Mouse (Mus musculus) gastrocnemius, postnatal 14 days (tissue): ENCODE measurements around the gene Shisa2. TPM values are rescaled to one million over a fixed set of nuclear protein-coding genes. Genes with fewer than 3 reads are reported as not detected.

Experiments used
- DNase-seq: peaks from one replicate; pipeline ENCODE4 v3.0.0; 2021; ENCODE audit warnings: mixed read lengths
- intact Hi-C: fragments of 180-260 bp; cut with DNase I; formaldehyde crosslinking; loops from one replicate; pipeline ENCODE4 v1.15.1; 2025; ENCODE audit warnings: low total_unique reads
- total RNA-seq, 2 experiments: library from RNA; stranded (reverse); gene quantifications; 2 replicates each; pipeline ENCODE4 v1.2.3; 2021

Shisa2 gene
- total RNA-seq, 2 experiments from 2014 or later: 47.3 to 50.9 TPM

GRCm38 (mm10) chr14:59627142-59627680, 2.1 kb downstream of the Shisa2 start:
- intact Hi-C loops: loop anchor here (10.0 kb wide), 1 partner anchor 88 kb away; no protein-coding TSS in a partner anchor
- DNase-seq: no peak

GRCm38 (mm10) chr14:59627823-59628222, 2.7 kb downstream of the Shisa2 start:
- intact Hi-C loops: loop anchor here (10.0 kb wide), 1 partner anchor 87 kb away; no protein-coding TSS in a partner anchor

GRCm38 (mm10) chr14:59629308-59629707, 4.2 kb downstream of the Shisa2 start:
- no peak for DNase-seq
- intact Hi-C loops: loop anchor here (10.0 kb wide), 1 partner anchor 85 kb away; no protein-coding TSS in a partner anchor

More at GRCm38 (mm10) chr14:59627823-59628222, 2.7 kb downstream of the Shisa2 start:
- DNase-seq: peak; percentile 29

- no peak for DNase-seq
- intact Hi-C loops: no loop called here
These were observed 5.0 kb downstream of the Shisa2 start for GRCm38 (mm10) chr14:59630096-59630495.

GRCm38 (mm10) chr14:59632067-59632466, 7.0 kb downstream of the Shisa2 start:
- intact Hi-C loops: no loop called here
- no peak for DNase-seq

- intact Hi-C loops: no loop called here
These were observed 8.3 kb downstream of the Shisa2 start for GRCm38 (mm10) chr14:59633295-59633898.

GRCm38 (mm10) chr14:59633988-59634387, 8.9 kb downstream of the Shisa2 start:
- no peak for DNase-seq
- intact Hi-C loops: no loop called here

More at GRCm38 (mm10) chr14:59633295-59633898, 8.3 kb downstream of the Shisa2 start:
- DNase-seq: no peak

- intact Hi-C loops: no loop called here
- no peak for DNase-seq
These were observed 14.0 kb downstream of the Shisa2 start for GRCm38 (mm10) chr14:59638906-59639703.

- intact Hi-C loops: no loop called here
- DNase-seq: no peak
These were observed 16.7 kb downstream of the Shisa2 start for GRCm38 (mm10) chr14:59641856-59642255.

GRCm38 (mm10) chr14:59643582-59643981, 18.5 kb downstream of the Shisa2 start:
- intact Hi-C loops: no loop called here
- DNase-seq: peak; percentile 41

- no peak for DNase-seq
- intact Hi-C loops: no loop called here
These were observed 19.1 kb downstream of the Shisa2 start for GRCm38 (mm10) chr14:59644166-59644565.

- no peak for DNase-seq
- intact Hi-C loops: no loop called here
These were observed 19.8 kb downstream of the Shisa2 start for GRCm38 (mm10) chr14:59644896-59645295.

- intact Hi-C loops: no loop called here
- DNase-seq: no peak
These were observed 22.0 kb downstream of the Shisa2 start for GRCm38 (mm10) chr14:59646826-59647697.

GRCm38 (mm10) chr14:59648611-59649010, 23.5 kb downstream of the Shisa2 start:
- intact Hi-C loops: no loop called here
- DNase-seq: no peak

- intact Hi-C loops: no loop called here
- no peak for DNase-seq
These were observed 24.2 kb downstream of the Shisa2 start for GRCm38 (mm10) chr14:59649337-59649736.

GRCm38 (mm10) chr14:59656591-59656990, 31.5 kb downstream of the Shisa2 start:
- no peak for DNase-seq

GRCm38 (mm10) chr14:59657098-59657497, 32.0 kb downstream of the Shisa2 start:
- DNase-seq: no peak
- intact Hi-C loops: no loop called here

More at GRCm38 (mm10) chr14:59656591-59656990, 31.5 kb downstream of the Shisa2 start:
- intact Hi-C loops: no loop called here

- no peak for DNase-seq
- intact Hi-C loops: loop anchor here (5.0 kb wide), 1 partner anchor 1596 kb away; no protein-coding TSS in a partner anchor
These were observed 47.9 kb downstream of the Shisa2 start for GRCm38 (mm10) chr14:59672893-59673515.

- DNase-seq: no peak
- intact Hi-C loops: loop anchor here (5.0 kb wide), 1 partner anchor 1597 kb away; no protein-coding TSS in a partner anchor
These were observed 49.4 kb downstream of the Shisa2 start for GRCm38 (mm10) chr14:59674556-59674955.
